ENCODE assay signal across 19 mouse cellular contexts in the genomic region with DNA sequence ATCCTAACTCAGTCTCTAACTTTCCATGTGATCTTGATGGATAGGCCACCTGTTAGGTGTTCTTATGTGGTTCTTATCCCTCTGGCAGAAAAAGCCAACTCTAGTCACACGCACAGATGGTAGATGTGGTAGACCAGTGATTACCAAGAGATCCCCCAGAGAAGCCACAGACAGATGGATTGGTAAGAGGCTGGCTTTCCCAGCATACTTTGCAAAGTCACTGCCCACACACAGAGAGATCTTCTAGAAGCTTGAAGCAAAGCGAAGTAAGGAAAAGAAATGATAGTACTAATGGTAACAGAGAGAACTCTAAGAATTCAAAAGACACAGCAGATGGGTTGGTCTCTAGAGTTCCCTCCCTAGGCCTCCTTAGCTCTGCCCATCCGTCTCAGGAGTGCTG. TPM values are rescaled to one million over a fixed set of nuclear protein-coding genes. Genes with fewer than 3 reads are reported as not detected.
DNase-seq lines count a peak whose midpoint lies in the region; TF ChIP-seq lines count a peak whose summit lies in the region.
"Had no signal": no experiment of that assay in that cellular context is flagged by ENCODE, and none has a peak within 500 bp of the region (broad histone marks: within the 10 kb centered on the region; RNA-seq: fewer than 3 reads in every experiment).

No protein-coding gene starts in this region.

- no peak for TF ChIP-seq POLR2A in MEL (IDR thresholded peaks at IDR 0.05; ENCODE audit: control insufficient read depth in 1 of 2, insufficient read depth in 1 of 2, low read depth in 1 of 2, low read length in 2 of 2, poor library complexity in 1 of 2)

- peak; percentile 42 to 48 for DNase-seq in layer of hippocampus, adult 8-10 months (ENCODE audit: low spot score in 2 of 2)
- no peak for DNase-seq in layer of hippocampus, adult 9-10 months (ENCODE audit: low spot score)
- peak; percentile 41 to 52 for DNase-seq in left cerebral cortex, postnatal 36 days (ENCODE audit: low spot score in 2 of 2)
- DNase-seq in left cerebral cortex, postnatal 14 days (ENCODE audit: low spot score in 2 of 2) = no peak
- peak; percentile 25 for DNase-seq in MEL (ENCODE audit: low read depth, low spot score)
- DNase-seq in brain, adult 2 months (ENCODE audit: low read depth, low spot score) = peak; percentile 82
- DNase-seq: adrenal gland, adult 8-10 months; B cell, adult 2 months; cerebellum, adult 8-10 months; lung, postnatal 4 days had no signal

- H3K27ac ChIP-seq in MEL (ENCODE audit: control insufficient read depth, low read depth, low read length) = no peak overlapping the region
- H3K27ac ChIP-seq: forebrain, embryonic 15.5 days; heart, adult 2 months; hindbrain, embryonic 13.5 days; kidney, postnatal 0 days; liver, embryonic 12.5 days had no signal

- H3K4me3 ChIP-seq in MEL (ENCODE audit: control insufficient read depth in 1 of 2, insufficient read depth in 1 of 2, low read depth in 2 of 2, low read length in 2 of 2) = no peak overlapping the region
- H3K4me3 ChIP-seq: forebrain, embryonic 15.5 days; heart, adult 2 months; heart, embryonic 12.5 days; hindbrain, embryonic 13.5 days; liver, embryonic 12.5 days; megakaryocyte, embryonic 14.5 days had no signal

- TF ChIP-seq RAD21 in MEL (IDR thresholded peaks at IDR 0.05; ENCODE audit: low read depth, low read length) = no peak

- H3K9ac ChIP-seq in MEL (ENCODE audit: control insufficient read depth, low read depth, low read length, poor library complexity, severe bottlenecking) = no peak overlapping the region
- H3K9ac ChIP-seq: forebrain, embryonic 15.5 days; heart, embryonic 12.5 days; hindbrain, embryonic 13.5 days; liver, embryonic 12.5 days; liver, postnatal 0 days had no signal

- H3K27me3 ChIP-seq in MEL (ENCODE audit: control insufficient read depth in 1 of 2, insufficient read depth in 2 of 2, low read length in 2 of 2) = peaks cover 2 to 3% of the 10 kb centered on the region in 2 experiments; a peak in 3 of 4 replicates
- H3K27me3 ChIP-seq: forebrain, embryonic 15.5 days; hindbrain, embryonic 13.5 days had no signal

- no peaks in the 10 kb centered on the region for H3K79me2 ChIP-seq in MEL (ENCODE audit: control insufficient read depth, insufficient read depth, low read length, poor library complexity)

- intact Hi-C loops in left cerebral cortex, postnatal 36 days (cut with DNase I) = no loop called here
- intact Hi-C loops in left cerebral cortex, postnatal 14 days (cut with DNase I) = no loop called here

- TF ChIP-seq EP300 in MEL (IDR thresholded peaks at IDR 0.05; ENCODE audit: low read depth in 1 of 2, low read length in 2 of 2) = no peak

- H3K36me3 ChIP-seq in MEL (ENCODE audit: control insufficient read depth in 1 of 2, insufficient read depth in 2 of 2, low read length in 2 of 2) = peaks cover 0 to 15% of the 10 kb centered on the region in 2 experiments; a peak in 2 of 4 replicates
- H3K36me3 ChIP-seq: forebrain, embryonic 15.5 days; heart, embryonic 12.5 days; hindbrain, embryonic 13.5 days; liver, embryonic 12.5 days had no signal

- H3K9me3 ChIP-seq in MEL (replicated peaks; ENCODE audit: insufficient read depth, low read length) = no peaks in the 10 kb centered on the region
- H3K9me3 ChIP-seq: forebrain, embryonic 15.5 days; heart, embryonic 12.5 days; hindbrain, embryonic 13.5 days; liver, embryonic 12.5 days; megakaryocyte, embryonic 14.5 days had no signal

- no peak for TF ChIP-seq CTCF in MEL (IDR thresholded peaks at IDR 0.05 in 2 of 3, conservative IDR thresholded peaks at IDR 0.05 in 1 of 3; ENCODE audit: control insufficient read depth in 1 of 3, insufficient read depth in 1 of 3, low read depth in 2 of 3, low read length in 3 of 3, poor library complexity in 1 of 3, severe bottlenecking in 1 of 3)

- H3K4me1 ChIP-seq in MEL (ENCODE audit: control insufficient read depth in 1 of 2, insufficient read depth in 2 of 2, low read length in 2 of 2) = peaks cover 6 to 33% of the 10 kb centered on the region in 2 experiments
- H3K4me1 ChIP-seq: liver, embryonic 12.5 days; megakaryocyte, embryonic 14.5 days had no signal

TF ChIP-seq in MEL, 35 proteins besides CTCF, POLR2A, EP300 and RAD21:
- TF ChIP-seq MYC (IDR thresholded peaks at IDR 0.05; ENCODE audit: low read depth, low read length) (no peak), MAX (IDR thresholded peaks at IDR 0.05; ENCODE audit: low read length) (no peak), MAZ (IDR thresholded peaks at IDR 0.05; ENCODE audit: low read depth, low read length) (no peak), MXI1 (IDR thresholded peaks at IDR 0.05; ENCODE audit: low read depth, low read length) (no peak), NRF1 (IDR thresholded peaks at IDR 0.05; ENCODE audit: insufficient read depth, low read depth, low read length, poor library complexity, severe bottlenecking) (no peak), SMC3 (IDR thresholded peaks at IDR 0.05; ENCODE audit: low read depth, low read length) (no peak), TAL1 (IDR thresholded peaks at IDR 0.05; ENCODE audit: low read length) (no peak), HCFC1 (IDR thresholded peaks at IDR 0.05; ENCODE audit: low read depth, low read length) (no peak), ETS1 (IDR thresholded peaks at IDR 0.05; ENCODE audit: low read depth, low read length) (no peak), POLR2AphosphoS2 (IDR thresholded peaks at IDR 0.05; ENCODE audit: low read length) (no peak), TBP (IDR thresholded peaks at IDR 0.05; ENCODE audit: low read depth, low read length) (no peak), ZMIZ1 (IDR thresholded peaks at IDR 0.05; ENCODE audit: low read depth, low read length) (no peak), RCOR1 (IDR thresholded peaks at IDR 0.05; ENCODE audit: low read depth, low read length) (no peak), E2F4 (IDR thresholded peaks at IDR 0.05; ENCODE audit: borderline replicate concordance, low read depth, low read length) (no peak), KAT2A (conservative IDR thresholded peaks at IDR 0.05; ENCODE audit: low read depth, low read length) (no peak), ZC3H11A (IDR thresholded peaks at IDR 0.05; ENCODE audit: low read depth, low read length) (no peak), CHD1 (IDR thresholded peaks at IDR 0.05; ENCODE audit: low read depth, low read length) (no peak), BHLHE40 (IDR thresholded peaks at IDR 0.05; ENCODE audit: borderline replicate concordance, low read depth, low read length) (no peak)

RNA-seq across cellular contexts. Expression of gene Tmem136, which starts 33.1 kb away (rescaled TPM):
- 10 to 100 TPM; 18.5 to 22.9 (median 19.5) TPM for total RNA-seq in layer of hippocampus, adult 8-10 months (2022)
- 10 to 100 TPM; 18.1 to 18.6 TPM for total RNA-seq in left cerebral cortex, postnatal 36 days (2021)
- total RNA-seq in left cerebral cortex, postnatal 14 days (2021) = 10 to 100 TPM; 15.4 to 18.0 TPM
- 0.42 and 0.62 TPM in 2 replicates for total RNA-seq in MEL (2012; rRNA removed)
- polyA plus RNA-seq in MEL (2012; ENCODE audit: insufficient read depth in 1 of 2, insufficient read length in 2 of 2, low read depth in 1 of 2, low replicate concordance in 2 of 2, missing spikeins in 1 of 2) = 1 to 10 TPM in 1 of 2 experiments, not detected in 1; 2.0 TPM
- total RNA-seq: neutrophil, adult 5-6 weeks had no signal

RNA-seq across cellular contexts. Expression of gene Arhgef12, which starts 42.5 kb away (rescaled TPM):
- 100 to 1,000 TPM; 144 to 165 (median 151) TPM for total RNA-seq in layer of hippocampus, adult 8-10 months (2022)
- 100 to 1,000 TPM; 153 to 169 TPM for total RNA-seq in left cerebral cortex, postnatal 36 days (2021)
- total RNA-seq in left cerebral cortex, postnatal 14 days (2021) = 100 to 1,000 TPM; 156 to 159 TPM
- total RNA-seq in MEL (2012; rRNA removed) = 11.8 and 14.8 TPM in 2 replicates
- polyA plus RNA-seq in MEL (2012; ENCODE audit: insufficient read depth in 1 of 2, insufficient read length in 2 of 2, low read depth in 1 of 2, low replicate concordance in 2 of 2, missing spikeins in 1 of 2) = 10 to 100 TPM; 14.7 to 33.5 TPM

Comparison
In these comparisons a context has a peak if more than half of its experiments do, and no peak if none do; other contexts are left out.
1. DNase-seq: peak in layer of hippocampus, adult 8-10 months (2 of 2), left cerebral cortex, postnatal 36 days (2 of 2), MEL (single experiment) and brain, adult 2 months (single experiment); none in layer of hippocampus, adult 9-10 months (single experiment) and left cerebral cortex, postnatal 14 days (0 of 2).
2. RNA of gene Tmem136, which starts 33.1 kb away (total RNA-seq): 18.5 to 22.9 TPM in layer of hippocampus, adult 8-10 months, 18.1 to 18.6 TPM in left cerebral cortex, postnatal 36 days and 15.4 to 18.0 TPM in left cerebral cortex, postnatal 14 days; 0.42 to 0.62 TPM in MEL; every median in the first group is over 10 times any median in the second.